In the genomic region with DNA sequence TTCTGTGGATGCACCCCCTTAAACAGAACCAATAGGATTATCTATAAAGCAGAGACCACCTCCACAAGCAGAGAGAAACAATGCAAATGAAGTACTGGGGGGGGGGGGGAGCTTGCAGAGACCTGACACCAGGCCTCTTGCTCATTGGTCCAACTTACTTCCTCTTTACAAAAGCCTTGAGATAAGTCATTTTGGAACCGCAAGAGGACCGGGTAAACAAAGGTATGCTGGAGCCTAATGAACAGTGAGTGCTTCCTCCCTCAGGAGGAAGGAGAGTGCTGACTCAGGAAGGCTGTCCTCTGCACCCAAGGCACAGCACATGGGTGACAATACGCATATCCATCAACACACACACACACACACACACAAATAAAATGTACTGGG, we compare ENCODE assay signal across 10 mouse cellular contexts. TPM values are rescaled to one million over a fixed set of nuclear protein-coding genes. Genes with fewer than 3 reads are reported as not detected.
DNase-seq lines count a peak whose midpoint lies in the region; ATAC-seq and TF ChIP-seq lines count a peak whose summit lies in the region.
"Had no signal": no experiment of that assay in that cellular context is flagged by ENCODE, and none has a peak within 500 bp of the region (broad histone marks: within the 10 kb centered on the region; RNA-seq: fewer than 3 reads in every experiment).

No protein-coding gene starts in this region.

- WGBS in kidney, embryonic 14.5 days = 28% methylated on average over 3 of the region's 3 CpGs
- 3% methylated on average over 3 of the region's 3 CpGs for WGBS in liver, embryonic 14.5 days (ENCODE audit: insufficient replicate concordance)

- H3K27ac ChIP-seq in kidney, embryonic 14.5 days (ENCODE audit: low read depth, low read length) = peak overlapping the region; percentile 90
- peak overlapping the region; percentile 82 for H3K27ac ChIP-seq in bone marrow macrophage, adult 2 months (ENCODE audit: insufficient read depth, low read depth, low read length)
- H3K27ac ChIP-seq in liver, embryonic 14.5 days = no peak overlapping the region
- H3K27ac ChIP-seq in gastrocnemius, adult 2 months = no peak overlapping the region

- peak overlapping the region; percentile 67 for H3K4me3 ChIP-seq in kidney, embryonic 14.5 days (ENCODE audit: low read length)
- H3K4me3 ChIP-seq in bone marrow macrophage, adult 2 months (ENCODE audit: insufficient read depth, low read length) = peak overlapping the region; percentile 70
- no peak overlapping the region for H3K4me3 ChIP-seq in liver, embryonic 14.5 days (ENCODE audit: insufficient read depth in 1 of 2, low read depth in 2 of 2, low read length in 2 of 2)
- H3K4me3 ChIP-seq in gastrocnemius, adult 2 months = no peak overlapping the region

- no peak for DNase-seq in kidney, postnatal 36 days
- DNase-seq in CD4-positive, CD25-positive, alpha-beta regulatory T cell, adult 2 months (ENCODE audit: low read depth, low spot score) = peak; percentile 59
- DNase-seq in liver, embryonic 14.5 days (ENCODE audit: low read depth in 3 of 3, low spot score in 3 of 3) = peak in 1 of 3 experiments; percentile 23
- DNase-seq in gastrocnemius, adult 2 months = no peak
- DNase-seq in right cerebral cortex, postnatal 25 days = no peak

- peak overlapping the region; percentile 66 for H3K4me2 ChIP-seq in kidney, embryonic 14.5 days (replicated peaks; ENCODE audit: low read depth, low read length)
- peak overlapping the region; percentile 71 for H3K4me2 ChIP-seq in liver, embryonic 14.5 days (ENCODE audit: low read depth)

- no peaks in the 10 kb centered on the region for H3K9me3 ChIP-seq in kidney, embryonic 14.5 days (ENCODE audit: control insufficient read depth, low read length)
- no peaks in the 10 kb centered on the region for H3K9me3 ChIP-seq in liver, embryonic 14.5 days (ENCODE audit: control insufficient read depth, low read length)

- no peak for TF ChIP-seq POLR2A in bone marrow macrophage, adult 2 months (IDR thresholded peaks at IDR 0.05; ENCODE audit: borderline replicate concordance, low read depth, low read length)

- TF ChIP-seq CTCF in bone marrow macrophage, adult 2 months (IDR thresholded peaks at IDR 0.05; ENCODE audit: low read depth, low read length) = no peak
- no peak for TF ChIP-seq CTCF in liver, embryonic 14.5 days (IDR thresholded peaks at IDR 0.05; ENCODE audit: low read depth)
- TF ChIP-seq CTCF in gastrocnemius, adult 2 months (IDR thresholded peaks at IDR 0.05) = no peak

- H3K27me3 ChIP-seq in kidney, embryonic 14.5 days (ENCODE audit: control insufficient read depth, insufficient read depth, low read length) = no peaks in the 10 kb centered on the region
- peaks cover 9% of the 10 kb centered on the region for H3K27me3 ChIP-seq in liver, embryonic 14.5 days (ENCODE audit: control insufficient read depth, insufficient read depth, low read length)

- no peaks in the 10 kb centered on the region for H3K36me3 ChIP-seq in kidney, embryonic 14.5 days (ENCODE audit: control insufficient read depth, insufficient read depth, low read length)
- H3K36me3 ChIP-seq in liver, embryonic 14.5 days (replicated peaks; ENCODE audit: control insufficient read depth, insufficient read depth, low read depth) = no peaks in the 10 kb centered on the region

- H3K9ac ChIP-seq in kidney, embryonic 14.5 days (ENCODE audit: low read depth, low read length) = peak overlapping the region; percentile 51; the same call in 1 of the 2 replicates
- H3K9ac ChIP-seq in liver, embryonic 14.5 days (replicated peaks) = no peak overlapping the region

- H3K4me1 ChIP-seq in kidney, embryonic 14.5 days (ENCODE audit: control insufficient read depth, insufficient read depth, low read length) = peaks cover 18% of the 10 kb centered on the region
- peaks cover 32% of the 10 kb centered on the region for H3K4me1 ChIP-seq in bone marrow macrophage, adult 2 months (ENCODE audit: control insufficient read depth, insufficient read depth, low read length)
- H3K4me1 ChIP-seq in liver, embryonic 14.5 days (replicated peaks; ENCODE audit: control insufficient read depth in 2 of 2, insufficient read depth in 2 of 2, low read length in 1 of 2) = peaks cover 15 to 43% of the 10 kb centered on the region in 2 experiments

- TF ChIP-seq EP300 in liver, embryonic 14.5 days (IDR thresholded peaks at IDR 0.05; ENCODE audit: low read depth) = no peak

- intact Hi-C loops in gastrocnemius, adult 2 months (cut with DNase I) = no loop called here

- ATAC-seq in kidney, embryonic 14.5 days (ENCODE audit: low FRiP score, low TSS enrichment) = no peak
- ATAC-seq in liver, embryonic 14.5 days (ENCODE audit: insufficient read depth) = no peak
- no peak for ATAC-seq in frontal cortex, adult (ENCODE audit: low TSS enrichment)

RNA-seq across cellular contexts. Expression of gene Gm20479, which starts 0.4 kb away (rescaled TPM):
- polyA plus RNA-seq in kidney, embryonic 14.5 days (2014; fragmentation: Nextera tagmentation; extraction: Ambion mirVana) = 1.9 TPM in 1 of 2 replicates, not detected in the other
- 10.4 TPM in 1 of 2 replicates, not detected in the other for polyA plus RNA-seq in bone marrow macrophage, adult 2 months (2012; ENCODE audit: insufficient read depth, insufficient read length, missing spikeins)
- polyA plus RNA-seq in liver, embryonic 14.5 days (2012; rRNA removed) = 0.09 and 0.40 TPM in 2 replicates
- not detected in 2 replicates for polyA plus RNA-seq in liver, embryonic 14.5 days (2014; fragmentation: Nextera tagmentation; extraction: Ambion mirVana)
- not detected for total RNA-seq in gastrocnemius, adult 2 months (2021)
- total RNA-seq: layer of hippocampus, postnatal 14 days had no signal
- polyA plus RNA-seq: erythroblast, embryonic 14.5 days had no signal

RNA-seq across cellular contexts. Expression of gene Shkbp1, which starts 1.8 kb away (rescaled TPM):
- 38.4 and 41.0 TPM in 2 replicates for polyA plus RNA-seq in kidney, embryonic 14.5 days (2014; fragmentation: Nextera tagmentation; extraction: Ambion mirVana)
- polyA plus RNA-seq in bone marrow macrophage, adult 2 months (2012; ENCODE audit: insufficient read depth, insufficient read length, missing spikeins) = 51.0 and 60.8 TPM in 2 replicates
- polyA plus RNA-seq in liver, embryonic 14.5 days (2012; rRNA removed) = 19.1 and 24.7 TPM in 2 replicates
- polyA plus RNA-seq in liver, embryonic 14.5 days (2014; fragmentation: Nextera tagmentation; extraction: Ambion mirVana) = 11.8 and 15.1 TPM in 2 replicates
- 1 to 10 TPM; 2.3 to 2.8 TPM for total RNA-seq in gastrocnemius, adult 2 months (2021)

RNA-seq across cellular contexts. Expression of gene Ltbp4, which starts 20.1 kb away (rescaled TPM):
- polyA plus RNA-seq in kidney, embryonic 14.5 days (2014; fragmentation: Nextera tagmentation; extraction: Ambion mirVana) = 23.4 and 26.0 TPM in 2 replicates
- polyA plus RNA-seq in bone marrow macrophage, adult 2 months (2012; ENCODE audit: insufficient read depth, insufficient read length, missing spikeins) = 0.84 TPM in 1 of 2 replicates, not detected in the other
- polyA plus RNA-seq in liver, embryonic 14.5 days (2012; rRNA removed) = 5.2 and 5.5 TPM in 2 replicates
- polyA plus RNA-seq in liver, embryonic 14.5 days (2014; fragmentation: Nextera tagmentation; extraction: Ambion mirVana) = 2.5 and 3.0 TPM in 2 replicates
- 10 to 100 TPM; 48.0 to 81.2 TPM for total RNA-seq in gastrocnemius, adult 2 months (2021)

Comparison
In these comparisons a context has a peak if more than half of its experiments do, and no peak if none do; other contexts are left out.
1. H3K27ac ChIP-seq: peak in kidney, embryonic 14.5 days (single experiment) and bone marrow macrophage, adult 2 months (single experiment); none in liver, embryonic 14.5 days (single experiment) and gastrocnemius, adult 2 months (single experiment).
2. H3K4me3 ChIP-seq: peak in kidney, embryonic 14.5 days (single experiment) and bone marrow macrophage, adult 2 months (single experiment); none in liver, embryonic 14.5 days (0 of 2) and gastrocnemius, adult 2 months (single experiment).